Mouse (Mus musculus): ENCODE measurements around the gene Pik3r1.

Gene Pik3r1

GRCm38 (mm10) chr13:101690167-101690566, 77.8 kb downstream of the Pik3r1 start:
- no peak for DNase-seq (ENCODE audit: extremely low spot score, low spot score)

DNA sequence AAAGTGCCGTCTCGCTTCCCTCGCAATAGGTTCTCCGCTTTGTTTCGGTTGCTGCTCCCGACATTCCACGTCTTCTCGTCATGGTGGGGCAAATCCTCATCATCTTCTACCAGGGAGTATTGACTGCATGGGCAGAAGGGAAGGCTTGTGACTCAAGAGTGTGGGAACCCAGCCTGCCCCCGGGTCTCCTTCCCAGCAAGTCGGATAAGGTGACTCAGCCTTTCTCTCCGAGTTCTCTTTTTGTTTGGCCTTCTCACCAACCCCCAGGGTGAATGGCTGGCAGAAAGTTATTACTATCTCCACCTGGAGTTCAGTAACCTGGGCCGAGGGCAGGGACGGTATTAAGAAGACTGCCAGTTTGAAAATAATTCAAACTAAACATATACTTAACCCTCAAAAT, 81.8 kb downstream of the Pik3r1 start:
- no peak for DNase-seq (ENCODE audit: extremely low spot score, low spot score)

DNA sequence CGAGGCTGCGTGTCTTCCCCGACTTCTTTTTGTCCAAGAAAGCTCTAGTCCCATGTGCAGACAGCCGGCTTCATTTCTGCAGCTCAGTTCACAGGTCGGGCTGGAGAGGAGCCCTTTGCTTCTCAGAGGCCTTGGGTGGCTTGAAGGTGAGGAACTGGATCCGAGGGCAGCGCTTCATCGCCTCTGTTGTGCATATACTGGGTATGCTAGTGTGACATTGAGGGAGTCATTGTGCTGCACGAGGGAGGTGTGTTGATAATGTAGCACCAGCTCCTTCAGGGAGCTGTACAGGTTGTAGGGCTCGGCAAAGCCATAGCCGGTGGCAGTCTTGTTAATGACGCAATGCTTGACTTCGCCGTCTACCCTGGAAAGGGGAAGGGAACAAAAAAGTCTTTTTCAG, 83.3 kb downstream of the Pik3r1 start:
- no peak for DNase-seq (ENCODE audit: extremely low spot score, low spot score)

- no peak for DNase-seq (ENCODE audit: extremely low spot score, low spot score)
These were observed 85.6 kb downstream of the Pik3r1 start for GRCm38 (mm10) chr13:101682378-101682777.

DNA sequence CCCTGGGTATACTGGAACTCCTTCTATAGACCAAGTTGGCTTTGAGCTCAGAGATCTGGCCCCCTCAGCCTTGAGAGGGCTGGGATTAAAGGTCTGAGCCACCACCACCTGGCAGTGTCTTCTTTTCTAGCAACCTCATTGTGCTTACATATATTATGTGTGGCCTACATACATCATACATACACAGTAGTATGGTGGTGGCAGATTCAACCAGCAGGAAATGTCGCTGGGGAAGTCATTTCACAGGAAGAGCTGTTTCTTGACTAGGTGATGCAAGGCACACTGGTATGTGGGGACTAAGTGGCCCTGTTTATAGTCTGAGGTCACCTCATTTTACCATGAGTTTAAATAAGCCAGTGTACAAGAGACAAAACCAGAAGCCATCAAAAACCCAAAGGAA, 87.9 kb downstream of the Pik3r1 start:
- no peak for DNase-seq (ENCODE audit: extremely low spot score, low spot score)

GRCm38 (mm10) chr13:101678984-101679383, 89.0 kb downstream of the Pik3r1 start:
- DNase-seq (ENCODE audit: extremely low spot score, low spot score) = no peak

DNA sequence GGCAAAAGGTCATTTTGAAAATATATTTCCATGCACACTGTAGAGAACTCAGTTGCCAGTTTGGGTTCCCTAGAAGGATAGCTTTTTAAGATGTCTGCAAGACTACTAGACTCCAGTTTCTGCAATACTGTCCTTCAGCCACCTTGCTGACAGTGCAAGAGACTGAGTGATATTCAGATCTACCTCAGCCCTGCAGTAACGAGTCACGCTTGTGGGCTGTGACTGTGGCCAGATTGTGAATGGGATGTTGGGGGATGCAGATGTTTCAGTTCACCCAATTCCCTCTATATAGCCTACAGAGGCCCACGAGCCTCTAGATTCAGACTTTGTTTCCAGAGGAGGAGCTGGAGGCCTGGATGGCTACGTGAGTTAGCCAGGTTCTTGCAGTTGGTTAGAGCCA, 90.0 kb downstream of the Pik3r1 start:
- no peak for DNase-seq (ENCODE audit: extremely low spot score, low spot score)

GRCm38 (mm10) chr13:101673876-101674275, 94.1 kb downstream of the Pik3r1 start:
- DNase-seq (ENCODE audit: extremely low spot score, low spot score) = no peak

DNA sequence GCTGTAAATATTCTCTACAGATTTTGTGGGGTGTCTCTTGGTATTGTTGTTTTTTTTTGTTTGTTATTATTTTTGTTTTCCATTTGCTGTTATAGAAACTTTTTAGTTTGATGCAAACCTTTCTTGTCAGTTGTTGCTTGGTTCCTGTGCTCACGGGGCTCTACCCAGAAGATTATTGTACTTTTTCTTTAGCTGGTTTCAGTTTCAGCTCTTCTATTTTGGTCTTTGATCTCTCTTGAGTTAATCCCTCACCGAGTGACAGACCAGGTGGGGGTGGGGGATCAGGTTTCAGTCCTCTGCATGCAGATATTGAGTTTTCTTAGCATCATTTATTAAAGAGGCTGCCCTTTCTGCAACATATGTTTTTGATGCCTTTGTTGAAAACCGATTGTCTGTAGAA, 99.2 kb downstream of the Pik3r1 start:
- no peak for DNase-seq (ENCODE audit: extremely low spot score, low spot score)

GRCm38 (mm10) chr13:101664010-101664409, 104.0 kb downstream of the Pik3r1 start:
- DNase-seq (ENCODE audit: extremely low spot score, low spot score) = no peak

- no peak for DNase-seq (ENCODE audit: extremely low spot score, low spot score)
These were observed 105.1 kb downstream of the Pik3r1 start for GRCm38 (mm10) chr13:101662900-101663299.

- DNase-seq (ENCODE audit: extremely low spot score, low spot score) = no peak
These were observed 106.5 kb downstream of the Pik3r1 start for GRCm38 (mm10) chr13:101661567-101661966.

GRCm38 (mm10) chr13:101660187-101660586, 107.8 kb downstream of the Pik3r1 start:
- DNase-seq (ENCODE audit: extremely low spot score, low spot score) = no peak

DNA sequence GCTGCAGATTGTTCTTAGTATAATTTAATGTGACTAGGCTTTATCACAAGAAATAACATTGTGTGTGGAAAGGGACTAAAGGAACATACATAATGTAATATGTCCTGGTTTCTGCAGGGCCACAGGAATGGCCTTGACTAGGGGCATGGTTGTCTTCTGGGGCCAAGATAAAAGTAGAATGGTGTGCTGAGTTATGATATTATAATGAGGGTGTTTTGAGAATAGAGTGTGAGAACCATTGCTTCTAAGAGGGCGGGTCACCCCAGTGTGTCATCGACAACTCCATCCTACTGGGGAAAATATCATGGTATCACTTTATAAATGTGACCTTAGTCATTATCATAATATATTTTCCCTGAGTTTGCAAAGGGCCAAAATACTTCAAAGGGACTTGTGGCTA, 115.9 kb downstream of the Pik3r1 start:
- no peak for DNase-seq (ENCODE audit: extremely low spot score, low spot score)

- no peak for DNase-seq (ENCODE audit: extremely low spot score, low spot score)
These were observed 126.4 kb downstream of the Pik3r1 start for GRCm38 (mm10) chr13:101641632-101642031.

DNA sequence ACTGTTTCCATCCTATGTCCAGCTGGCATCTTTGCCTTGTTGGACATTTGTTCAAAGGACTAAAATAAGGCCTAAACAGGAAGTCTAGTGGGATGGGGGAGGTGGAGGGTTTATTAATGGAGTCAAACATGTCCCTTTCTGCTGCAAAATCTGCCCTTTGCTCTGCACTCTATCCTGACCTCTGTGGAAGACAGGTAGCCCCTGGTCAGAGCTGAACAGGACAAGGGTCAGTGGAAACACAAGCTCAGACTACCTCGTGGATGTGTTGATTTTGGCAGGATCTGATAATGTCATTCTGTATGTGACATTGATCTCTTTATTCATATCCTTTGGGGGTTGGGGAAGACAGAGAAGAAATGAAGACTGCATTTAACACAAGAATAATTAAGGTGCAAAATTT, 132.2 kb downstream of the Pik3r1 start:
- no peak for DNase-seq (ENCODE audit: extremely low spot score, low spot score)

DNA sequence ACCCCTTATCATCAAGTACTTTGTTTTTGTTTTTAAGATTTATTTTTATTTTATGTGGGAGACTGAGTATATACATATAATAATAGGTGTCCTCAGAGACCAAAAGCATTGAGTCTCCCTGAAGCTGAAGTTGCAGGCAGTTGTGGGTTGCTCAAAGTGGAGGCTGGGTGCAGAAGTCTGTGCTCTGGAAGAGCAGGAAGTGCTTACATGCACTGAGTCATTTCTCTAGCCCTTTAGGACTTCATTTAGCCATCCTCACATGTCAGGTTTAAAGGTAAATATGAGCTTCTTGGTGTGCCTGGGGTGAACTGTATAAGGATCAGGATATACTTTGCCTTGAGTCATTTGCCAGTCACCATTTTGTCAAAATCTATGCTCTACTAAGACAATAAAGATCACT, 133.6 kb downstream of the Pik3r1 start:
- no peak for DNase-seq (ENCODE audit: extremely low spot score, low spot score)

GRCm38 (mm10) chr13:101633620-101634019, 134.4 kb downstream of the Pik3r1 start:
- DNase-seq (ENCODE audit: extremely low spot score, low spot score) = no peak

GRCm38 (mm10) chr13:101632771-101633170, 135.2 kb downstream of the Pik3r1 start:
- no peak for DNase-seq (ENCODE audit: extremely low spot score, low spot score)

DNA sequence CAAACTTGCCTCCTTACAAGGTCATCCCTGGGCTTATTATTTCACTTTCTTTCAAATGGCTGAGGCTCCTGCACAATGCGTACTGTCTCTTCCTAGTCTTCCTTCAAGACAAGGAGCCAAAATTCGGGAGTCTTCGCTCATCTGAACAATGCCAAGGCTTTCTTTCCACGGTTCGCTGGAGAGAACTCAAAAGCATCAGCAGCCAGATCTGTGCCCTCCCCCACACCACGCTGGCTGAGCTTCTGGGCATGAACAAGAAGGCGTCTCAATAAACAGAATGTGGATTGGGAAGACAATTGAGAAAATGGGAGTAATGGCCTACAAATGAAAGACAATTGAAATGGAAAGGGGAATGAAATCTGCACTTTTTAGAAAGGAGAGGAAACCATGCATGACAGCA, 136.5 kb downstream of the Pik3r1 start:
- no peak for DNase-seq (ENCODE audit: extremely low spot score, low spot score)
